Mouse (Mus musculus) stomach, embryonic 15.5 days (tissue): ENCODE data around the gene Aldh1a3. TPM values are rescaled to one million over a fixed set of nuclear protein-coding genes. Genes with fewer than 3 reads are reported as not detected.

Source experiments
- ATAC-seq: fragments of 200-750 bp; cut with Nextera tagmentation; 2 replicates; pipeline ENCODE4 v1.8.0; 2017; ENCODE audit warnings: low read depth, moderate number of reproducible peaks, moderate TSS enrichment; ENCODE audit not compliant: insufficient read depth, low FRiP score
- H3K27ac ChIP-seq: fragments of 300-500 bp; sonication (generic); 2 replicates; pipeline ENCODE4 v1.5.1; 2015; ENCODE audit warnings: mild to moderate bottlenecking, inconsistent platforms
- H3K27me3 ChIP-seq: fragments of 300-500 bp; sonication (generic); replicated peaks from 2 replicates; pipeline ENCODE4 v1.6.1; 2015; ENCODE audit warnings: inconsistent platforms
- H3K36me3 ChIP-seq: fragments of 300-500 bp; sonication (generic); 2 replicates; pipeline ENCODE4 v1.6.1; 2015; ENCODE audit warnings: inconsistent platforms
- H3K4me1 ChIP-seq: fragments of 300-500 bp; sonication (generic); 2 replicates; pipeline ENCODE4 v1.6.1; 2015; ENCODE audit warnings: inconsistent platforms
- H3K4me2 ChIP-seq: fragments of 300-500 bp; sonication (generic); 2 replicates; pipeline ENCODE4 v1.6.1; 2015; ENCODE audit warnings: mild to moderate bottlenecking, inconsistent platforms
- H3K4me3 ChIP-seq: fragments of 300-500 bp; sonication (generic); replicated peaks from 2 replicates; pipeline ENCODE4 v1.5.1; 2015; ENCODE audit warnings: inconsistent platforms
- H3K9ac ChIP-seq: fragments of 300-500 bp; sonication (generic); 2 replicates; pipeline ENCODE4 v1.6.1; 2015; ENCODE audit warnings: inconsistent platforms
- H3K9me3 ChIP-seq: fragments of 300-500 bp; sonication (generic); 2 replicates; pipeline ENCODE4 v1.6.1; 2016; ENCODE audit warnings: inconsistent platforms
- WGBS: fragments of 180-500 bp; shearing (Covaris S2); methylation state at CpG from one replicate; pipeline ENCODE4 v1.1.7; 2015; 5-methylcytosine and 5-hydroxymethylcytosine counted together
- polyA plus RNA-seq: library from polyadenylated mRNA; unstranded; fragments of >200 nt; fragmentation: Nextera tagmentation; extraction: Ambion mirVana; gene quantifications from 2 replicates; pipeline ENCODE4 v1.2.1, GENCODE M21; 2015

The Aldh1a3 gene
- polyA plus RNA-seq, 1 experiment from 2014 or later: 9.5 TPM

DNA sequence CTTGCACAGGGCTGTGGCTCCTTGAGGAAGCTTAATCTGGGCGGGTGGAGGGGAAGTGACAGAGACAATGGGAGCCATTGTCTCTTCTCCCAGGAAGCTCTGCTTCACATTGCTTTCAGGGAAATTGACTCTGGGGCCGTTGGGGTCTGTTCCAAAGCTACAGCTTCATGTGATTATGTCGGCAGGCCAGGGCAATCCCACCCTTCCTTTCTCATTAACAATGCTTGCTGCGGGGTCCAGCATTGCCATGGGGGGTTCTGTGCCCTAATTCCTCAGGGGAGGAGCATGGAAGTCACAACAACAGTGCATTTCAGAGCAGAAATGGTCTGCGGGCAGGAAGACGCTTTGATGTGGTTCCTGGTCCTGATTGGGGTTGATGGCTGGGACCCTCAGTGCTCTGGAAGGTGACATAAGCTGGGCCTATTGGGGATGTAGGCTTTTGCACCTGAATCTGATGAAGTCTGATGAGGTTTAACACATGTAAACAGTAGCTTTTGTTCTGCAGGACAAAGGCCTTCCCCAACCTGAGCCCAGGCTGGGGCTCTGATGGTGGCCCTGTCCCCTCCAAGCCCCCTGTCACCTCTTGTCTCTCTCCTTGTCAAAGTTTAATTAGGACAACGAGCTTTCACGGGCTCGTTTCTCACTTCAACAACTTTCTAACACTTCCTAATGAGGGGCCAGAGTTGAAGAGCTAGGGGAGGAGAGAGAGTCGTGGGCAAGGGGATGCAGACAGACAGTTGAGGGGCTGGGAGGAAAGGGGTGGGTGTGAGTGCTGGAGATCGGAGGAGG, 18.0 kb upstream of the Aldh1a3 start:
- no peaks in the 10 kb centered on the region for H3K9me3 ChIP-seq
- no peak overlapping the region for H3K4me2 ChIP-seq
- no peak for ATAC-seq
- peaks cover 11% of the 10 kb centered on the region for H3K4me1 ChIP-seq
- H3K4me3 ChIP-seq: no peak overlapping the region
- H3K9ac ChIP-seq: no peak overlapping the region
- H3K27me3 ChIP-seq: no peaks in the 10 kb centered on the region
- 48% methylated on average over 11 of the region's 11 CpGs for WGBS
- H3K27ac ChIP-seq: no peak overlapping the region
- no peaks in the 10 kb centered on the region for H3K36me3 ChIP-seq

DNA sequence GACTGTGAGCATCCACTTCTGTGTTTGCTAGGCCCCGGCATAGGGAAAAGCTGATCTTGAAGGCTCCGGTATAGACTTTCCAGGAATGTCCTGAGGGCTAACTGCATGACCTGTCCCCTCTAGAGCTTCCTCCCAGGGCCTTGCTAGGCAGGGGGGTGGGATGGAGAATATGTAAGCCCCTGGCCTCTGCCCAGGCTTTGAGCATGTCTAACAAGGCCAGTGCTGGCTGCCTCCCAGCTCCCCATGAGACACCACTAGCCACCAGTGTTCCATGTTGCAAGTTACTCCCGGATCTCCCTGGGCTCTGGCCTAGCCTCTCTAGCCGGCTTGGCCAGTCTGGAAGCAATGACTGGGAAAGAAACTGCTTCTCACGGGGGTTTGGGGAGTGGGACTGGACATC, 17.4 kb upstream of the Aldh1a3 start:
- ATAC-seq: no peak; the same call in 1 of the 2 replicates
- H3K4me1 ChIP-seq: peaks cover 9% of the 10 kb centered on the region
- no peaks in the 10 kb centered on the region for H3K36me3 ChIP-seq
- H3K4me3 ChIP-seq: no peak overlapping the region
- no peaks in the 10 kb centered on the region for H3K27me3 ChIP-seq
- H3K4me2 ChIP-seq: no peak overlapping the region
- no peak overlapping the region for H3K27ac ChIP-seq
- WGBS: 76% methylated on average over 5 of the region's 5 CpGs
- no peaks in the 10 kb centered on the region for H3K9me3 ChIP-seq
- no peak overlapping the region for H3K9ac ChIP-seq

DNA sequence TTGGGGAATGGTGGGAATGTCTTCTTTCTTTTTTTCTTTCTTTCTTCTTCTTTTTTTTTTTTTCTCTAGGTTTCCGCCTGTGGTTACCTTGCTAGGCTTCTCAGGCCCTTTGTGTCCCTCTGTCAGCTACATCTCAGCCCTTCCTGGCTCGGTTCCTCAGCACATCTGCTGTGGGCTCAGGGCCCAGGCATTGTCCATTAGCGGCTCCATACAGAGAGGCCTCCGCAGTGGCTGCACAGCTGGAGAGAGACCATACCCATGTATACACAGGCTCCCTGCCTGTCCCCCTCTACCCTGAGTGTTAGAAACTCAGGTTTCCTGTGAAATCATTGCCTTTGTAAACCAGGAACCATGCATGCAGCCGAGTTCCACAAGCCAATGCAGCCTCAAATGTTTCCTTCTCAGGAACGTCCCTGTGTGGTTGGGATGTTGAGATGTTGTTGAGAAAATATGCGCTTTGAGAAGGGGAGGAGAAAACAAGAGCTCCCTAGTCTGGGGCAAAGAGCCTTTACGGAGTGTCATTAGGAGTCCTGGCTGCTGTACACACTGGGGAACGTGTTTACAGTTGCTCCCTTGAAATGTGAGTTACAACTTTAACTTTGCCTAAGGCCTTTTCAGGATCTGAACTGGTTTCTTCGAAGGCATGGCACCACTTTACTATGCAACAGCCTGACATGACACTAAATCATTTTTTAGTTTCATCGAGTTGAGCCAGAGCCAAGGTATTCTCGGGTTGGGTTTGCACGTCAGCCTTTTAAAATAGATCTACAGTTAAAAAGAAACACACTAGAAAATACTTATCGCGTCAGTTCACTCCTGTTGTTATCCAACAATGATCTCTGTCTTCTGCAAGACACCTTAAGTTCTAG, 15.4 kb upstream of the Aldh1a3 start:
- H3K9ac ChIP-seq: no peak overlapping the region
- H3K27me3 ChIP-seq: no peaks in the 10 kb centered on the region
- peak overlapping the region; percentile 84 for H3K27ac ChIP-seq
- H3K9me3 ChIP-seq: no peaks in the 10 kb centered on the region
- 40% methylated on average over 15 of the region's 15 CpGs for WGBS
- peaks cover 9% of the 10 kb centered on the region for H3K4me1 ChIP-seq
- no peak overlapping the region for H3K4me3 ChIP-seq
- H3K36me3 ChIP-seq: no peaks in the 10 kb centered on the region
- peak; percentile 76; the same call in 1 of the 2 replicates for ATAC-seq
- H3K4me2 ChIP-seq: no peak overlapping the region

DNA sequence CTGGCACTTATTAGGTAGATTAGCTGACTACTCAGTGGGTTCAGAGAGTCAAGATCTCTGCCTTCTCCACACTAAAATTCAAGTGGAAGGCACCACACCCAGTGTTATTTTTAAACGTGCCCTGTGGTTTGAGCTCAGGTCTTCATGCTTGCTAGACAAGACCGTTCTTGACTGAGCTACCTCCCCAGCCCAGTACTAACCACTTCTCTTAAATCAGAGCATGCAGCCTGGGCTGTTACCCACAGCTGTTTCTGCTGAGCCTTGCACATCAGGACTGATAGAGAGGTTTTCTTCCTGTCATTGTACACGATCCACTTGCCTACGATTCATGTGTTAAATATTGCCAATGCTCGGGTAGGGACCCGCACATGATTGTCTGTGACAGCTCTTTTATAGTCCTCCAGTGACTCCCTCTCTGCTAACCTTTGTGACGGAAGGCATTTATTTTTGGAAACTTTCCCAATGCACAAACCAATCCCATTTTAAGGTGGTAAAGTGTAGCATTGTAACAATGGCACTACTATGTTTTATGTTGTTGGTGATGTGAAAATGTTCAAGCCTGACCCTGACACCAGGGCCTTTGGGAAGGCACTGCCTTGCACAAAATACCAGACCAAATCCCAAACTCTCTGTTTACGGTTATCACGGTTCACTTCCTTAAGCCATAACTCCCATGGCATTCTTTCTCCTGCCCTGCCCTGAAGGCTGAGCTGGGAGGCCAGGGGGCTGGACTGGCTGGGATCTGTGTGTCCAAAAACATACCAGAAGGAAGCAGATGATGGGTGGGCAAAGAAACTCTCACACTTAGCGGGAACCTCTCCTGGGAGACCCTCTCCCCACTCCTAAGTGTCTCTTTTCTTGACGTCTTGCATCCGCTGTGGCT, 11.7 kb upstream of the Aldh1a3 start:
- Histone ChIP-seq H3K27ac (no peak overlapping the region), H3K9ac (no peak overlapping the region), H3K4me2 (no peak overlapping the region), H3K9me3 (no peaks in the 10 kb centered on the region), H3K4me1 (peaks cover 9% of the 10 kb centered on the region), H3K27me3 (no peaks in the 10 kb centered on the region), H3K4me3 (no peak overlapping the region), H3K36me3 (no peaks in the 10 kb centered on the region)
- ATAC-seq: no peak
- 62% methylated on average over 12 of the region's 12 CpGs for WGBS

DNA sequence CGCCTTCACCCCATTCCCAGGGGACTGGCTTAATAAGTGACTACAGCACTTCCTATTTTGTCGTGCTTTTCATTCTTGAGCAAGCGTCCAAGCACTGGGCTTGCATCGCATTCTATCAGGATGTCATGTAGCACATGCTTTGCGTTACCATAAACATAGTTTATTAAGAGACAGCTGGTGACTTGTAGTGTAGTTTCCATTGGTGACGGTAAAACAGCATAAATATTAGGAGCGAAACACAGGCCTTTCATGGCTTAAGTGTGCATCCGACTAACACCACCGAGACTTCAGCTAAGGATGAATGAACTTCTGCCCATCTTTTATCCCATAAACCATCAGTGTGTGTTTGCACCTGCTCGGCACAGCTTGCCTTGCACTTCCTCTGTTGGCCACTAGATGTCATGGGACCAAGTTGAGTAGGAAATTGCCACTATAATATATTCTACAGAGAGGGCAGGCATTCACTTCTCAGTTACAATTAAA, 7.2 kb upstream of the Aldh1a3 start:
- WGBS: 29% methylated on average over 10 of the region's 10 CpGs
- H3K36me3 ChIP-seq: no peaks in the 10 kb centered on the region
- no peak overlapping the region for H3K9ac ChIP-seq
- H3K4me3 ChIP-seq: no peak overlapping the region
- no peaks in the 10 kb centered on the region for H3K4me1 ChIP-seq
- no peak overlapping the region for H3K27ac ChIP-seq
- H3K27me3 ChIP-seq: no peaks in the 10 kb centered on the region
- no peak for ATAC-seq
- H3K4me2 ChIP-seq: no peak overlapping the region
- H3K9me3 ChIP-seq: no peaks in the 10 kb centered on the region

DNA sequence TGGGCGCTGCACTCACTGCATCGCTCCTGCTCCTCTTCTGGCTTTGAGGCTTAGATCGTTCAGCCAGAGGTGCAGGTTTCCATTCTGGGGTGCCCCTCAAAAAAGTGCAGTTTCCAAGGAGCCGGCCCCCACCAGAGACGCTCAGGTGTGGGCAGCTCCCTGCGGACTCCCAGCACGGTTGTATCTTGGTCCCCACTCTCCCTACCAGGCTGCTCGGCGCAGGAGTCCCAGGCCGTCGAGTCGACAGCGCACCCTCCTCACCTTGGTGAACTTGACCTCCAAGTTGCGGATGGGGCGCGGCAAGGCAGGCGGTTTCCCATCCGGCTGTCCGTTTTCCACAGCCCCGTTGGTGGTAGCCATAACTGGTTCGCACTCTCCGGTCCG, 272 bp downstream of the Aldh1a3 start:
- ATAC-seq: no peak
- H3K27me3 ChIP-seq: peaks cover 41% of the 10 kb centered on the region

DNA sequence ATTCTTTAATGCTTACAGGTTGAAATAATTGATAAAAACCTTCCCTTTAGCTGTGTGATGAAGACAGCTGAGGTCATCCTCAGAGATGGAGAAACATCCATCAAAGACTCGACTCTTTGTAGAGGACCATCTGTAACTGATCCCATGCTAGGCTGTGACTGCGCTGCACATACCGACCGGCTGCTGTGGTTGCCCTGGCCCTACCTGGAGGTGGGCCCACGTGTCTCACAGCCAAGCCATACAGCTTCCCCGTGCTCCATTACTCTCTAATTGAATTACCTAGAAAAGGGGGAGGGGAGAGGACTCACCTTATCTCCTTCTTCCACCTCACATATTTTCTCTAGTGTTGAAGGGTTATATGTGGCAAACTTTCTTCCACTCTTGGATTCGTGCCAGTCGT, 5.4 kb downstream of the Aldh1a3 start:
- Histone ChIP-seq H3K9me3 (no peaks in the 10 kb centered on the region), H3K4me2 (no peak overlapping the region), H3K4me1 (0 out of 2 replicates have a peak, but pooled peaks cover 2% of the 10 kb centered on the region), H3K9ac (no peak overlapping the region), H3K36me3 (no peaks in the 10 kb centered on the region), H3K27ac (no peak overlapping the region), H3K4me3 (no peak overlapping the region), H3K27me3 (peaks cover 25% of the 10 kb centered on the region)
- WGBS: 66% methylated on average over 8 of the region's 8 CpGs
- ATAC-seq: no peak

More for the DNA sequence above, 272 bp downstream of the Aldh1a3 start:
- WGBS: under 1% methylated on average over 23 of the region's 23 CpGs
- Histone ChIP-seq H3K9me3 (no peaks in the 10 kb centered on the region), H3K36me3 (no peaks in the 10 kb centered on the region), H3K27ac (no peak overlapping the region), H3K4me3 (peak overlapping the region; percentile 44), H3K9ac (peak overlapping the region; percentile 13; the same call in 1 of the 2 replicates), H3K4me2 (peak overlapping the region; percentile 90), H3K4me1 (peaks cover 10% of the 10 kb centered on the region; the same call in 1 of the 2 replicates)

DNA sequence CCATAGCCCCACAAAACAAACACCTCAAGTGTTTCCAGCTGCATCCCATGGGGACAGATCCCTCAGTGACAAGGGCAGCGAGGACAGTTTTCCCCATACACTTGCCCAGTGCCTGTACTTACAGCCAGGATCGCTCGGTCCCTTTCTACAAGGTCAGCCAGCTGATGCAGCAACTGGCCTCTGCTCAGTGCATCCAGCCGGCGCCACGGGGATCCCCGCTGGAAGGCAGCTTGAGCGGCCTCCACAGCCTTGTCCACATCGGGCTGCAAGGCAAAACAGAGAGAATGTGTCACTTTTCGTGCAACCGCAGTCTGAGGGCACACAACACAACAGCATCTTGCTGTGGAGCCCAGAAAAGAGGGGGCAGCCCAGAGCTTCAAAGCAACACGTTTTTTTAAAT, 8.3 kb downstream of the Aldh1a3 start:
- H3K4me1 ChIP-seq: no peaks in the 10 kb centered on the region
- H3K9me3 ChIP-seq: no peaks in the 10 kb centered on the region
- WGBS: 53% methylated on average over 12 of the region's 12 CpGs
- no peaks in the 10 kb centered on the region for H3K36me3 ChIP-seq
- H3K4me3 ChIP-seq: no peak overlapping the region
- no peak overlapping the region for H3K27ac ChIP-seq
- H3K9ac ChIP-seq: no peak overlapping the region
- no peaks in the 10 kb centered on the region for H3K27me3 ChIP-seq
- no peak overlapping the region for H3K4me2 ChIP-seq
- ATAC-seq: no peak

DNA sequence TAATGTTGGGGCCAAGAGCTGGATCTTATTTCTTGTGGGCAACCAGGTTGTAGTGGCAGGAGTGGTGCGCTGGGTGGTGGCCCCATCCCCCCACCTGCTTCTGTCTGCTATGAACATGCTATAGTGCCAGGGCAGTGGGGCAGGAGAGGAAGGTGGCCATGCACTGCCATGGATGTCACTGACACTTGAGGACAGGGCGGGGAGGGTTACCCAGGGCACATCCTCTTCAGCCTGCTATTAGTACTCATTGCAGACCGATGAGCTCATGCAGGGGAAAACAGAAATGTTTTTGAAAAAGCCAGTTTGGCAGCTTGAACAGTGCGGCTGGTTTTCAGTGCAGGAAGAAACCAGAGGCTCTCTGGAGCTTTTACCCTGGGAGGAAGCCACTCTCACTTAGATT, 10.5 kb downstream of the Aldh1a3 start:
- Histone ChIP-seq H3K9me3 (no peaks in the 10 kb centered on the region), H3K4me3 (no peak overlapping the region), H3K36me3 (no peaks in the 10 kb centered on the region), H3K27ac (no peak overlapping the region), H3K4me1 (no peaks in the 10 kb centered on the region), H3K9ac (no peak overlapping the region), H3K4me2 (no peak overlapping the region), H3K27me3 (no peaks in the 10 kb centered on the region)
- ATAC-seq: no peak
- WGBS: 67% methylated on average over 4 of the region's 4 CpGs

DNA sequence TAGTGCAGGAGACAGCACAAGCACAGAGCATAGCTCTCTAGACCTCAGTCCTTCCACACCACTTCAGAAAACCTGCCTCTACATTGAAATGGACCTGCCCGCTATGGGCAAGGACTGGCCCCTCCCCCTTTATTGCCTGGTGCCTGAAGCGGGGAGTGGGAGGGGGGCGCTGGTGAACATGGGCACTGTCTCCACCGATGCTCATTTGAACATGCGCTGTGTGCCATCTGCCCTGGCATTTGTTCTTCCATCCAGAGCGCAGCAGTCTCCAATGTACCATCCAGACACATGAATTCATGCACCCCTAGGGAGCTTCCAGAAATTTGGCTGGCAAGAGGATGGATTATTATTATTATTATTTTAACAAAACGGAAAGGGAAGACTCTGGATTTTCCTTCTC, 14.2 kb downstream of the Aldh1a3 start:
- WGBS: 75% methylated on average over 7 of the region's 7 CpGs
- ATAC-seq: no peak
- Histone ChIP-seq H3K27me3 (no peaks in the 10 kb centered on the region), H3K4me1 (no peaks in the 10 kb centered on the region), H3K4me2 (no peak overlapping the region), H3K9me3 (no peaks in the 10 kb centered on the region), H3K4me3 (no peak overlapping the region), H3K9ac (no peak overlapping the region), H3K27ac (no peak overlapping the region), H3K36me3 (no peaks in the 10 kb centered on the region)

DNA sequence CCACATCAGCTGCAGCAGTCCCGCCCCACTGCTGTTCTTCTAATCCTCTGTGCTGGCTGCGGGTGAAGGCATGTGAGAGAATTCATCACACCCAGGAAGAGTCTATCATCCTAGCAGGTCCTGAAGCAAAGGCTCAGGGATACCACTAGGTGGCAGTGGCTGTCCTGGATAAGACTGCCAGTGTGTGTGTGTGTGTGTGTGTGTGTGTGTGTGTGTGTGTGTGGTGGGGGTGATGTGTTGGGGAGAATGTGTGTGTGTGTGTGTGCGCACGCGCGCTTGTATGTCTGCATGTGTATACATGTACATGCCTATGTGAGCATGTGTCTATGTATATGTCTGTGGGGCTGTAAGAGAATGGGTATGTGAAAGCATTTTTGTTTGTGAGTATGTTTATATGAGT, 17.9 kb downstream of the Aldh1a3 start:
- Histone ChIP-seq H3K4me2 (no peak overlapping the region), H3K9me3 (no peaks in the 10 kb centered on the region), H3K9ac (no peak overlapping the region), H3K27me3 (no peaks in the 10 kb centered on the region), H3K27ac (no peak overlapping the region), H3K4me3 (no peak overlapping the region), H3K36me3 (no peaks in the 10 kb centered on the region), H3K4me1 (no peaks in the 10 kb centered on the region)
- ATAC-seq: no peak
- 72% methylated on average over 6 of the region's 6 CpGs for WGBS
